Mouse (Mus musculus): ENCODE results near the gene Utp11. TPM values are rescaled to one million over a fixed set of nuclear protein-coding genes. Genes with fewer than 3 reads are reported as not detected.

The Utp11 gene
- total RNA-seq, 2 experiments from 2014 or later, result 55.0 to 101 TPM

- no peak for ATAC-seq (replicated peaks; ENCODE audit: low FRiP score, low TSS enrichment, poor library complexity, severe bottlenecking)
Measured at GRCm38 (mm10) chr4:124646591-124646990, 46.8 kb downstream of the Utp11 start.

GRCm38 (mm10) chr4:124644974-124645433 is 48.4 kb downstream of the Utp11 start:
- ATAC-seq (replicated peaks; ENCODE audit: low FRiP score, low TSS enrichment, poor library complexity, severe bottlenecking), result peak; percentile 97

GRCm38 (mm10) chr4:124643859-124644258 is 49.5 kb downstream of the Utp11 start:
- ATAC-seq (replicated peaks; ENCODE audit: low FRiP score, low TSS enrichment, poor library complexity, severe bottlenecking), result no peak

GRCm38 (mm10) chr4:124639715-124640114 is 53.7 kb downstream of the Utp11 start:
- ATAC-seq (replicated peaks; ENCODE audit: low FRiP score, low TSS enrichment, poor library complexity, severe bottlenecking), result no peak

GRCm38 (mm10) chr4:124633281-124633680 is 60.1 kb downstream of the Utp11 start:
- ATAC-seq (replicated peaks; ENCODE audit: low FRiP score, low TSS enrichment, poor library complexity, severe bottlenecking), result peak; percentile 76

GRCm38 (mm10) chr4:124632856-124633255 is 60.5 kb downstream of the Utp11 start:
- no peak for ATAC-seq (replicated peaks; ENCODE audit: low FRiP score, low TSS enrichment, poor library complexity, severe bottlenecking)

- no peak for ATAC-seq (replicated peaks; ENCODE audit: low FRiP score, low TSS enrichment, poor library complexity, severe bottlenecking)
Measured at GRCm38 (mm10) chr4:124631456-124631855, 61.9 kb downstream of the Utp11 start.

Other genes with a start within 250 kb of the Utp11 start
- gene 3100002H09Rik, start 82.8 kb downstream of the Utp11 start, total RNA-seq (2014; fragmentation: Nextera tagmentation), result not detected in 2 replicates
- gene 3100002H09Rik, start 82.8 kb downstream of the Utp11 start, total RNA-seq (2017), result not detected in 2 replicates
- gene Pou3f1, start 36.8 kb downstream of the Utp11 start, total RNA-seq (2014; fragmentation: Nextera tagmentation), result not detected in 2 replicates
- 0.23 TPM in 1 of 2 replicates, not detected in the other for gene Pou3f1, start 36.8 kb downstream of the Utp11 start, total RNA-seq (2017)
- 3.3 and 5.3 TPM in 2 replicates for gene Fhl3, start 7.1 kb upstream of the Utp11 start, total RNA-seq (2014; fragmentation: Nextera tagmentation)
- 0.42 and 4.1 TPM in 2 replicates for gene Fhl3, start 7.1 kb upstream of the Utp11 start, total RNA-seq (2017)
- gene Sf3a3, start 21.2 kb upstream of the Utp11 start, total RNA-seq (2014; fragmentation: Nextera tagmentation), result 99.2 and 101 TPM in 2 replicates
- gene Sf3a3, start 21.2 kb upstream of the Utp11 start, total RNA-seq (2017), result 208 and 222 TPM in 2 replicates
- 77.5 and 89.7 TPM in 2 replicates for gene Inpp5b, start 48.2 kb upstream of the Utp11 start, total RNA-seq (2014; fragmentation: Nextera tagmentation)
- 43.6 and 56.5 TPM in 2 replicates for gene Inpp5b, start 48.2 kb upstream of the Utp11 start, total RNA-seq (2017)
- 38.3 and 50.7 TPM in 2 replicates for gene Mtf1, start 108.5 kb upstream of the Utp11 start, total RNA-seq (2014; fragmentation: Nextera tagmentation)
- gene Mtf1, start 108.5 kb upstream of the Utp11 start, total RNA-seq (2017), result 35.2 and 44.4 TPM in 2 replicates
- 32.1 and 62.2 TPM in 2 replicates for gene Yrdc, start 157.1 kb upstream of the Utp11 start, total RNA-seq (2014; fragmentation: Nextera tagmentation)
- 15.5 and 30.5 TPM in 2 replicates for gene Yrdc, start 157.1 kb upstream of the Utp11 start, total RNA-seq (2017)
- 11.8 and 14.4 TPM in 2 replicates for gene 1110065P20Rik, start 157.6 kb upstream of the Utp11 start, total RNA-seq (2014; fragmentation: Nextera tagmentation)
- 1.5 and 4.2 TPM in 2 replicates for gene 1110065P20Rik, start 157.6 kb upstream of the Utp11 start, total RNA-seq (2017)
- not detected in 2 replicates for gene Maneal, start 168.6 kb upstream of the Utp11 start, total RNA-seq (2014; fragmentation: Nextera tagmentation)
- gene Maneal, start 168.6 kb upstream of the Utp11 start, total RNA-seq (2017), result 0.19 TPM in 1 of 2 replicates, not detected in the other
- not detected in 2 replicates for gene Epha10, start 187.3 kb upstream of the Utp11 start, total RNA-seq (2014; fragmentation: Nextera tagmentation)
- not detected in 2 replicates for gene Epha10, start 187.3 kb upstream of the Utp11 start, total RNA-seq (2017)
- 15.7 and 24.8 TPM in 2 replicates for gene 9930104L06Rik, start 243.4 kb upstream of the Utp11 start, total RNA-seq (2014; fragmentation: Nextera tagmentation)
- gene 9930104L06Rik, start 243.4 kb upstream of the Utp11 start, total RNA-seq (2017), result 10.1 and 19.5 TPM in 2 replicates
- 84.8 and 93.5 TPM in 2 replicates for gene Cdca8, start 245.7 kb upstream of the Utp11 start, total RNA-seq (2014; fragmentation: Nextera tagmentation)
- gene Cdca8, start 245.7 kb upstream of the Utp11 start, total RNA-seq (2017), result 121 and 127 TPM in 2 replicates